Mouse (Mus musculus): ENCODE results near the gene St8sia6.
"Not testable (repeated sequence)": the region's sequence is repeated elsewhere in the genome, so short reads cannot be mapped to it uniquely, and the experiment has no call there.

St8sia6 gene

GRCm38 (mm10) chr2:13634866-13635265, 159.0 kb downstream of the St8sia6 start:
- DNase-seq (ENCODE audit: low spot score in 2 of 2): no peak

DNA sequence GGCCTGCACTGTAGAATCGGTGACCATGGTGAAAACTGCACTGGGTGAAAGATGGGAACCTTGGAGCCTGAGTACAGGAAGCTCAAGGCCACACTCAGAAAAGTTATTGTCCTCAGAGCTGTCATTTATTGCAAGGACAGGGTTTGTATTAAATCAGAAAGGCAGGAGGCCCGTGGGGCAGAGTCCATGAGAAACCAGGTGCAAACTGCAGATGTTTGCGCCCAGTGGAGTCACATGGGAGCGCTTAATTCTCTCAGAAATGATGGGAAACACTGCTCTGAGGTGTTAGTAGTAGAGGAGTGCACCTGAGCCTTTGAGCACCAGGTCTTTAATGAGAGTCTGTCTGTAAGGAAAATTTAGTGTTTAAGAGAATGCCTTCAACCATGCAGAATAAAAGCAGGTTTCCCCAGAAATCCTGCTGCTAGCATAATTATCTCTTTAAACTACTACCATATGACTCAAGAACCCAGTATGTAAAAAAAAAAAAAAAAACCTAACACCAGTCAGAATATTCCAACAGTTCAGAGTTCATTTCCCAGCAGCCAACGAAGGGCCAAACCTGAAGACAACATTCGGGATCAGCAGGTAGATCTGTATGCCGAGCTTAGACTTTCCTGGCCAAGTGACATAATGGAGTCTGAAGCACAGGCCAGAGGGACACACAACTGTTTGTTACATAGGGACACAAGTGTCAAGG, 163.6 kb downstream of the St8sia6 start:
- no peak for DNase-seq (ENCODE audit: low spot score in 2 of 2)

GRCm38 (mm10) chr2:13603636-13604035, 190.2 kb downstream of the St8sia6 start:
- not testable (repeated sequence) for DNase-seq (ENCODE audit: low spot score in 2 of 2)

GRCm38 (mm10) chr2:13603093-13603492, 190.8 kb downstream of the St8sia6 start:
- no peak for DNase-seq (ENCODE audit: low spot score in 2 of 2)
